In genomic region chr6:85346028-85346634, GRCm38 (mm10) we compare ENCODE assay signal across 8 mouse cellular contexts. TPM values are rescaled to one million over a fixed set of nuclear protein-coding genes. Genes with fewer than 3 reads are reported as not detected.
DNase-seq lines count a peak whose midpoint lies in the region; ATAC-seq and TF ChIP-seq lines count a peak whose summit lies in the region.

No protein-coding gene starts in this region.

- H3K4me3 ChIP-seq in gastrocnemius, adult 2 months, result no peak overlapping the region

- ATAC-seq in megakaryocyte progenitor cell, adult 5-6 weeks (replicated peaks; ENCODE audit: poor library complexity), result peak; percentile 98

- intact Hi-C loops in gastrocnemius, adult 2 months (cut with DNase I), result loop anchor here (1.0 kb wide), 1 partner anchor 34 kb away; no protein-coding TSS in a partner anchor

- DNase-seq in ZHBTc4 (ENCODE audit: low read depth, low spot score), result peak; percentile 96
- peak; percentile 85 to 89 for DNase-seq in cerebellum, postnatal 36 days
- peak; percentile 89 for DNase-seq in gastrocnemius, adult 2 months
- peak; percentile 77 for DNase-seq in hindlimb bud, embryonic 11.5 days (ENCODE audit: extremely low spot score, low read depth, low spot score)
- peak; percentile 83 to 88 for DNase-seq in left cerebral cortex, adult 18-20 months (ENCODE audit: low spot score in 2 of 2)
- peak; percentile 90 for DNase-seq in right cerebral cortex, postnatal 14 days
- peak; percentile 90 for DNase-seq in urinary bladder, postnatal 14 days (ENCODE audit: low spot score)

- H3K27ac ChIP-seq in gastrocnemius, adult 2 months, result peak overlapping the region; percentile 25; the same call in 1 of the 2 replicates

- peak; percentile 99; the same call in 1 of the 2 replicates for TF ChIP-seq CTCF in gastrocnemius, adult 2 months (IDR thresholded peaks at IDR 0.05)

RNA-seq across cellular contexts. Expression of gene Sfxn5, which starts 12.9 kb away (rescaled TPM):
- total RNA-seq in gastrocnemius, adult 2 months (2021), result 1 to 10 TPM; 5.9 to 7.3 TPM
- total RNA-seq in left cerebral cortex, adult 18-20 months (2021), result 100 to 1,000 TPM; 163 to 164 TPM
- 1.1 and 2.7 TPM in 2 replicates for total RNA-seq in megakaryocyte progenitor cell, adult 5-6 weeks (2015)
- total RNA-seq in megakaryocyte progenitor cell, adult 5-6 weeks (2017), result 1.7 and 2.3 TPM in 2 replicates

RNA-seq across cellular contexts. Expression of gene Rab11fip5, which starts 28.3 kb away (rescaled TPM):
- total RNA-seq in gastrocnemius, adult 2 months (2021), result 10 to 100 TPM; 24.2 to 28.2 TPM
- total RNA-seq in left cerebral cortex, adult 18-20 months (2021), result 10 to 100 TPM; 81.7 to 82.1 TPM
- total RNA-seq in megakaryocyte progenitor cell, adult 5-6 weeks (2015), result 4.2 and 4.4 TPM in 2 replicates
- 3.1 and 5.5 TPM in 2 replicates for total RNA-seq in megakaryocyte progenitor cell, adult 5-6 weeks (2017)

Comparison
In these comparisons a context has a peak if more than half of its experiments do, and no peak if none do; other contexts are left out.
1. RNA of gene Sfxn5, which starts 12.9 kb away (total RNA-seq): 163 to 164 TPM in left cerebral cortex, adult 18-20 months; 5.9 to 7.3 TPM in gastrocnemius, adult 2 months and 1.1 to 2.7 TPM in megakaryocyte progenitor cell, adult 5-6 weeks; every median in the first group is over 10 times any median in the second.
2. Peak in every context shown above with its lines, with median percentiles within 50 percentile points of each other: DNase-seq.